Mouse (Mus musculus): ENCODE measurements around the gene Bcr. TPM values are rescaled to one million over a fixed set of nuclear protein-coding genes. Genes with fewer than 3 reads are reported as not detected.

The Bcr gene
- polyA plus RNA-seq, 1 experiment from 2014 or later = 10.8 TPM

DNA sequence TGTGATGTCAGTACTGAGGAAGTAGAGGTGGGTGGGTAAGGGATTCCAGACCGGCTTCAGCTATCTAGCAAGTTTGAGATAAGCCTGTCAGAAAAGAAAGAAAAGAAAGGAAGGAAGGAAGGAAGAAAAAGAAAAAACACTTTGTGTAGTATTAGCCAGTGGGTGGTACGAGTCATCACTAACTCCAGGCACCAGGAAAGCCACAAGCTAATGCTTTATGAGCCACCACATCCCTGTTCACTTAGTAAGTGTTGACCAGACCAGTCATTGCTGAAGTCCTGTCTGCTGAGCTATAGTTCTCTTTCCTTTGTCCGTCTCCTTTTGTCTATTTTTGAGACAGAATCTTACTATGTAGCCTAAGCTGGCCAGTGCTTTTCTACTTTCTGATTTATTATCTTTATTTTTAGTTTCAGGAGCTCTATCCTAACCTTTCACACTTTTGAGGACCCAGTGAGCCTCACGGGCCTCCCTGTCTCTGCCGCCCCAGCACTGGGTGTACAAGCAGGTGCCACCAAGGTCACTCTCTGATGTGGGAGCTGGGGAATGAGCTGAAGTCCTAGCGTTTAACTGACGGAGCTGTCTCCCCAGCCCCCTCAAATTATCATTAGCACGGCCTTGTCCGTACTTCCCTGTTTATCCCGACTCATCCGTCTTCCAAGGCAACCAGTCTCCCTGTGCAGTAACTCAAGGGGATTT lies 10.0 kb downstream of the Bcr start:
- no peak overlapping the region for H3K4me2 ChIP-seq (replicated peaks)

DNA sequence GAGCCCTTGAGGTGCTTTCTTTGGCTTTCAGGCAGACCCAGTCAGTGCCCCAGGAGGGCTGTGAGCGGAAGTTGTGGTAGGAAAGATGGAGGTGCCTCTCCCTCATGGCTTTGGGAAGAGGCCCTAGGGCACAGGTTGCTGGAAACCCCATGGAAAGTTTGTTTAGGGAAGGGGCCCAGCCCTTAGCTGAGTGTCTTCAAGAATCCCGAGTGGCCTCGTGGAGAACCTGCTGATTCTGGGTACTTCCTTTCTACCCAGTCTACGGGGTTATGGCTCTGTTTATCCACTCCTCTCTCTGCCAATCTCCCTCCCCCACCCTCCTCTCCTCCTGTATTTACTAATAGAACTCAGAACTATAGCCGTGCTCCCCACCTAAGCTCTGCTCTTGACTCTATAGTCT lies 15.3 kb downstream of the Bcr start:
- Histone ChIP-seq H3K4me3 (no peak overlapping the region), H3K9me3 (no peaks in the 10 kb centered on the region), H3K27ac (replicated peaks) (no peak overlapping the region), H3K4me1 (peaks cover 16% of the 10 kb centered on the region; the same call in 1 of the 2 replicates), H3K9ac (replicated peaks) (no peak overlapping the region), H3K27me3 (no peaks in the 10 kb centered on the region), H3K36me3 (no peaks in the 10 kb centered on the region; the same call in 1 of the 2 replicates), H3K4me2 (replicated peaks) (no peak overlapping the region)
- no peak for ATAC-seq (ENCODE audit: low FRiP score, low read depth)
- WGBS = 87% methylated on average over 5 of the region's 5 CpGs

More for the DNA sequence above, 10.0 kb downstream of the Bcr start:
- H3K9ac ChIP-seq (replicated peaks) = no peak overlapping the region
- H3K4me1 ChIP-seq = peaks cover 29% of the 10 kb centered on the region
- peaks cover 5% of the 10 kb centered on the region; the same call in 1 of the 2 replicates for H3K36me3 ChIP-seq
- H3K4me3 ChIP-seq = no peak overlapping the region
- no peaks in the 10 kb centered on the region for H3K27me3 ChIP-seq
- no peak overlapping the region for H3K27ac ChIP-seq (replicated peaks)
- no peaks in the 10 kb centered on the region for H3K9me3 ChIP-seq
- no peak for ATAC-seq (ENCODE audit: low FRiP score, low read depth)
- 79% methylated on average over 11 of the region's 11 CpGs for WGBS

DNA sequence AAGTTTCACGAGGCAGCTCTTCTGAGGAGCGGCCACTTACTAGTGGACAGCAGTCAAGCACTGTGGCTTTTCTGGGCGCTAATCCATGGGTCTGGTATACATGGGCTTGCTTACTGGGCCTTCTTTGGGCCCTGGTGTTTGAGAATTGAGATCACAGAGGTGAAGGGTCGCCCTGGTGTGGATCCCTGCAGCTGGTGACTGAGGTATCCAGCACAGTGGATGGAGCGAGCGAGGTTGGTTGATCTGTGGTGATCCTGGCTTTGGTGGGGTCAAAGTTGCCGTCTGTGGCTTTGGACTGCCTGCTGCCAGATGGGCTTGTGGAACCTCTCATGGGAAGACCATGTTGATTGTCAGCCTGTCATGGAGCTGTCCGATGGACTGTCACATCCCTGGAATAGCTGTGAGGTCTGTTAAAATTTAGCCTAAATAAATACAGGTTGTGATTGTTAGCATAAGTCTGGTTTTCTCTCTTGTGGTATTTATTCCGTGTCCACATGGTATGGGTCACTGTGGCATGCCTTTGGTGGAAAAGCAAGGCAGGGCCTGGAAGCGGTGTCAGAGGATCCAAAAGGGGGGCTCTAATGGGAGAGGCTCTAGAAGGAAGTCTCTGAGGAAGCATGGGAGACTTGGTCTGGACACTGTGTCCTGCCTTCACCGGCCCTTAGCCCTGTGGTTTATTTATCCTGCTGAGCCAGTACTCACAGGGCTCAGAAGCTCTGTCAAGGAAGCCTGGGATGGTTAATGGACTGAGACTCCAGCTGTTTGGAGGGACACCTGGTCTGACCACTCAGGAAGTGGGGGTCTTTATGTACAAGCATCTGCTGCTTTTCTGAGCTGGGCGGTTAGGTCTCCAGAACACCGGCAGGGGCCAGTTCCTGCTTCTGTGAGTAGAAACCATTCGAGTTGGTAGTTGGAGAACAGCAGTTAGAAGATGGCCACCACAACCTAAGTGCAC lies 18.1 kb downstream of the Bcr start:
- 81% methylated on average over 14 of the region's 14 CpGs for WGBS
- no peak overlapping the region for H3K4me2 ChIP-seq (replicated peaks)

DNA sequence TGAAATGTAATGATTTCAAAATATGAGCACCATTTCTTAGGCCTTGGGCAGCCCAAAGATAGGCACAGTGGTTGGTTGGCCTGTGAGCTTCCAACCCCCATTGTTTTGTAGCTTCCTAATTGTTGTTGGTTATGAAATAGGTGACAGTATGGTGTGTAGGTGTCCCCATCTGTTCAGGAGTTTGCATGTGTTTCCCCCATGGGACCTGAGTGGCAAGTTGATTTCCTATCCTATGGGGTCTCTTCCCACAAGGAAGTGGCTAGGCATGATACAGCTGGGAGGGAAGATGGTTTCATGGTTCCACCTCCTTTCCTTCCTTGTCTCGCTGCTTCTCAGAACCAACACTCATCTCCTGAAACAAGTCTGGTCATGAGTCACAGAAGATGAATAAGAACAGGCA lies 24.9 kb downstream of the Bcr start:
- no peak overlapping the region for H3K4me2 ChIP-seq (replicated peaks)
- WGBS = 91% methylated on average over 1 of the region's 1 CpGs
- H3K9me3 ChIP-seq = no peaks in the 10 kb centered on the region
- H3K36me3 ChIP-seq = no peaks in the 10 kb centered on the region
- no peaks in the 10 kb centered on the region; the same call in 1 of the 2 replicates for H3K4me1 ChIP-seq
- no peak overlapping the region for H3K27ac ChIP-seq (replicated peaks)
- no peak overlapping the region for H3K4me3 ChIP-seq
- ATAC-seq (ENCODE audit: low FRiP score, low read depth) = no peak
- no peak overlapping the region for H3K9ac ChIP-seq (replicated peaks)
- no peaks in the 10 kb centered on the region for H3K27me3 ChIP-seq

More for the DNA sequence above, 18.1 kb downstream of the Bcr start:
- ATAC-seq (ENCODE audit: low FRiP score, low read depth) = no peak
- no peak overlapping the region for H3K9ac ChIP-seq (replicated peaks)
- H3K9me3 ChIP-seq = no peaks in the 10 kb centered on the region
- H3K4me3 ChIP-seq = no peak overlapping the region
- no peak overlapping the region for H3K27ac ChIP-seq (replicated peaks)
- H3K36me3 ChIP-seq = no peaks in the 10 kb centered on the region
- H3K4me1 ChIP-seq = peaks cover 12% of the 10 kb centered on the region; the same call in 1 of the 2 replicates
- no peaks in the 10 kb centered on the region for H3K27me3 ChIP-seq

DNA sequence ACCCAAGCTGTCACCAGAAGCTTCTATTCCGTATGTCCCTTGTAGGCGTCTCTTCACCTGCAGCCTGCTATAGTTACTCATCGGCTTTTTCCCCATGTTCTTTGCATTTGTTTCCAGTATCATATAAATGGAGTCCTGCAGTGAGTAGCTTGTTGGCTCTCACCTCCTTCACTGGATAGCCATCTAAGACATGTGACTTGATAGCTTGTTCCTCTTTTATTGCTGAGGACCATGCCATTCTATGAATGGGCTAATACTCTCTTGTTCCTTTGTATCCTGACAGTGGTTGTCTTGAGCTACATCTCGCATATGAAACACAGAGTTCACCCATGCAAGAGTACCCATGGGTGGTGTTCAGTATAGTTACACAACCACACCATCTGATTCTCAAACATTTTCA lies 28.1 kb downstream of the Bcr start:
- no peak for ATAC-seq (ENCODE audit: low FRiP score, low read depth)
- Histone ChIP-seq H3K9ac (replicated peaks) (no peak overlapping the region), H3K27ac (replicated peaks) (no peak overlapping the region), H3K4me2 (replicated peaks) (no peak overlapping the region), H3K27me3 (no peaks in the 10 kb centered on the region), H3K36me3 (no peaks in the 10 kb centered on the region), H3K4me1 (peaks cover 8% of the 10 kb centered on the region), H3K9me3 (no peaks in the 10 kb centered on the region), H3K4me3 (no peak overlapping the region)
- WGBS = 90% methylated on average over 4 of the region's 4 CpGs

DNA sequence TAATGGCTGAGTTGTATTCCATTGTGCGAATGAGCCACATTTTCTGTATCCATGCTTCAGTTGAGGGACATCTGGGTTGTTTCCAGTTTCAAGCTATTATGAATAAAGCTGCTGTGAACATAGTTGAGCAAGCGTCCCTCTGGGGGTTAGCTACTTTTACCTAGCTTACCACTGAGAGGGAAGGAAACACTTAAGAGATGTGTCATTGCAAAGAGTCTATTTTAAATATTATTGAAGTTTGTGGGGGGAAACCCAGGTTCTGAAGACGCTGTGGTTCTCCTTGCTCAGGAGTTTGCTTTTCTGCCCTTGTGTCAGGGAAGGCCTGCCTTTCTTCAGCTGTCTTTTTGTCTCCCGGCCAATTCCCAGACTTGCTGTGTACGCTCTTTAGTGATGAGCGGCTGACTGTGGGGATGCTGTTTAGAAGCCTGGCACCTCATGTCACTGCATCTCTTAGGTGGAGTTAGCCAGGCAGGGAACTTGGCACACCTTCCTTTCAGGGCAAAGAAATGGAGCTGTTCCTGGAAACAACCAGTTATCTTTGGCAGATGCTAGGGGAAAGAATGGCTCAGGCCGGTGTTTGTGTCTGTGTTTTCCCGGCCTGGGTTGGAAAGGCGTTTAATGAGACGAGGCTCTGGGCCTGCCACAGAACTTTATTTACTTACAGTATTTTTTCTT lies 31.2 kb downstream of the Bcr start:
- Histone ChIP-seq H3K9ac (replicated peaks) (no peak overlapping the region), H3K36me3 (no peaks in the 10 kb centered on the region), H3K4me3 (no peak overlapping the region), H3K27ac (replicated peaks) (no peak overlapping the region), H3K4me1 (peaks cover 14% of the 10 kb centered on the region), H3K27me3 (no peaks in the 10 kb centered on the region; the same call in 1 of the 2 replicates), H3K4me2 (replicated peaks) (no peak overlapping the region), H3K9me3 (no peaks in the 10 kb centered on the region)
- 86% methylated on average over 10 of the region's 10 CpGs for WGBS
- no peak for ATAC-seq (ENCODE audit: low FRiP score, low read depth)

DNA sequence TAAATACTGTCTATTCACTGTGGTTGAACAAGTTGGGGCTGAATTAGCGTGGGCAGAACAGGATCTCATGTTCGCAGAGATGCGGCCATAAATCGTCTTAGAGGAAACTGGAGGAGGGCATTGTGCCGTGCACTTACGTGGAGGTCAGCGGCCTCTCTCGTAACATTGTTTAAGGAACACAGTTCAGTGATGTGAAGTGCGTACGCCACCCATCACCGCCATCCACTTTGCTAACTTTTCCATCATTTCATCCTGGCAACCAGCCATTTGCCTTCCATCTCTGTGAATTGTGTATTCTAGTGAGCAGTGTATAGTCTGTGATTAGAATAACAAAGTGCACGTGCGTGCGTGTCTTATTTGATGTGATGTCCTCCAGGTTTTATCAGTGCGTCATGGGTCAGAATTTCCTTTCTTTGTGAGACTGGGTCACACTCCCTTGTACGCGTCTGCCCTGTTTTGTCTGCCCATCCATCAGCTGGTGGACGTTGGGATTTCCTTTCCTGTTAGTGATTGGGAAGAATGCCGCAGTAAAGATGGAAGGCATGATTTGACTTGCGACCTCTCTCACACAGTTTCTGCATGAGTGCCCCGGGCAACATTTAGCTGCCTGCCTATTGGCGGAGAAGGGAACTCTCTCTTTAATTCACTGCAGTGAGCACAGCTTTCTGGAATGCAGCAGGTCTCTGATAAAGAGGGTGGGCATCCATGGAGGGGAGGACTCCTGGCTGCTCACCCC lies 33.0 kb downstream of the Bcr start:
- H3K27me3 ChIP-seq = no peaks in the 10 kb centered on the region; the same call in 1 of the 2 replicates
- H3K4me3 ChIP-seq = no peak overlapping the region
- peaks cover 22% of the 10 kb centered on the region for H3K4me1 ChIP-seq
- ATAC-seq (ENCODE audit: low FRiP score, low read depth) = peak; percentile 23; the same call in 1 of the 2 replicates
- H3K27ac ChIP-seq (replicated peaks) = no peak overlapping the region
- no peaks in the 10 kb centered on the region for H3K9me3 ChIP-seq
- 0 out of 2 replicates have a peak overlapping the region, but pooled peaks have one; percentile 5 for H3K4me2 ChIP-seq (replicated peaks)
- WGBS = 63% methylated on average over 22 of the region's 22 CpGs
- no peaks in the 10 kb centered on the region for H3K36me3 ChIP-seq
- H3K9ac ChIP-seq (replicated peaks) = no peak overlapping the region

DNA sequence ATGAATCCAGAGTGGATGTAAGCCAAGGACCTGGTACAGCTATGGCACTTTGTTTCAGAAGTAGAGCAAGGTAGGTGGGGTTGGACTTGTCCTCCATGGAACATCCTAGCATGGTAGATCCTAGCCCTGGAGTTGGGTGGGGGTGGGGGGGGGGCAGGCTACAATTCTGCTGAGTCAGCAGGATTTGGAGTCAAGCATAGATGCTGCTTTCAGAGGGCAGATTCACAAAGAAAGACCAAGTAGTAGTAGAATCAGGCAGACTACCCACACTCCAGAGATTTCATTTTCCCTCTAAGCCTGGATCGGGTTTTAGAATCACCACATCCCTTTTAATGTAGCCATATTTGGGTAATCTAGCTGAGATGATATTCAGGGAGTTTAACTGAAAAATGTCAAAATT lies 33.9 kb downstream of the Bcr start:
- Histone ChIP-seq H3K9me3 (no peaks in the 10 kb centered on the region), H3K4me3 (no peak overlapping the region), H3K9ac (replicated peaks) (no peak overlapping the region), H3K27me3 (no peaks in the 10 kb centered on the region; the same call in 1 of the 2 replicates), H3K36me3 (no peaks in the 10 kb centered on the region), H3K27ac (replicated peaks) (no peak overlapping the region), H3K4me2 (replicated peaks) (no peak overlapping the region), H3K4me1 (peaks cover 29% of the 10 kb centered on the region)
- 96% methylated on average over 1 of the region's 1 CpGs for WGBS
- ATAC-seq (ENCODE audit: low FRiP score, low read depth) = no peak

DNA sequence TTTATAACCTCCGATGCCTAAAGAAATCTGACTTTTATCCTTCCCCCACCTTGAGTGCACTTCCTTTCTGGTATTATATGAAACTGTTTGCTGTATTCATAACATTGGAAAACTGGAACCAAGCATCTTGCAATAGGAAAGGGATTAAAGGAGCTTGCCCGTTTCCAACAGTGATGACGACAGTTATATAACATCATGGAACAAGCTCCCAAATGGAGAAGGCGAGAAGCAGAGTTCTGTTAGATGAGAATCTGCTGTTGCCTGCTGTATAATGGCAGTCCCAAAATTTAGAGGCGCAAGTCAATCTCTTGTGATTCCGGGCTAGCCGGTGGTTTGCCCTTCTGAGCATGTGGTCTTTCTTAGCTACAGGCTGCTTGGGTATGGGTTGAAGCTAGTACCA lies 34.8 kb downstream of the Bcr start:
- peaks cover 29% of the 10 kb centered on the region for H3K4me1 ChIP-seq
- 94% methylated on average over 7 of the region's 7 CpGs for WGBS
- ATAC-seq (ENCODE audit: low FRiP score, low read depth) = no peak

DNA sequence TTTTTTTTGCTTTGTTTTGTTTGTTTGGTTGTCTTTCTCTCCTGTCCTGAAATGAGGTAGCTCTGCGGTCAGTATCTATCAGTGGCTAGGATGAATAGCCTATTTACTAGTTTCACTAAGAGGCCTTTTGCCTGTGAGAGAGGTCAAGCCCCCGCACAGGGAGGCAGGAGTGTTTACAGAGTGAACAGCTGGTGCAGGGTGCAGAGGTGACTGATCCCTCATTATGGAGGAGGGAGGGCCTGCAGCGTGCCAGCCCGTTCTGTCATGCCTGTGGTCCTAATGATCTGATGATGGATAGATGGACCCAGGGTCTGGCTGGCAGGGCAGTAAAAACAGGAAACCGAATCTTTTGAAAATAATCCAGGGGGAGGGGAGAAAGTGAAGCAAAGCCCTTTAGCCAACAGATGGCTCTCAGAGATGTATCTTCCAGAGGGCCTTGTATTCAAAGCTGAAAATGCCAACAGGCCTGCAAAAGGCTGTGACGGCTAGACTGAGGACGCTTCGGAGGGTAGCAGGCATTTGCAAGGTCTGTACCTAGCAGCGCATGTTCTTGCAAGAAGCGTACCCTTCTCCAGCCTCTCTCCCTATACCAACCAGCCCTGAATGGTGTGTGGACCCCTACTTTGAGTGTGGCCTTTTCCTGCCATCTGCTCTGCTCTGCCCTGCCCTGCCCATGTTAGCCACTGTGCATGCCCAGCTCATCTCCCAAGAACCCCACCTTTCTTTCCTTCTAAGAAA lies 38.2 kb downstream of the Bcr start:
- H3K4me3 ChIP-seq = no peak overlapping the region
- no peaks in the 10 kb centered on the region for H3K36me3 ChIP-seq
- H3K27me3 ChIP-seq = no peaks in the 10 kb centered on the region; the same call in 1 of the 2 replicates
- peak overlapping the region; percentile 56 for H3K27ac ChIP-seq (replicated peaks)
- WGBS = 31% methylated on average over 10 of the region's 10 CpGs
- no peak overlapping the region for H3K4me2 ChIP-seq (replicated peaks)
- H3K4me1 ChIP-seq = peaks cover 25% of the 10 kb centered on the region
- no peak overlapping the region for H3K9ac ChIP-seq (replicated peaks)
- ATAC-seq (ENCODE audit: low FRiP score, low read depth) = peak; percentile 85
- no peaks in the 10 kb centered on the region for H3K9me3 ChIP-seq

More for the DNA sequence above, 34.8 kb downstream of the Bcr start:
- no peaks in the 10 kb centered on the region; the same call in 1 of the 2 replicates for H3K27me3 ChIP-seq
- no peaks in the 10 kb centered on the region for H3K9me3 ChIP-seq
- H3K4me2 ChIP-seq (replicated peaks) = no peak overlapping the region
- no peak overlapping the region for H3K4me3 ChIP-seq
- H3K9ac ChIP-seq (replicated peaks) = no peak overlapping the region
- H3K27ac ChIP-seq (replicated peaks) = no peak overlapping the region
- H3K36me3 ChIP-seq = no peaks in the 10 kb centered on the region

DNA sequence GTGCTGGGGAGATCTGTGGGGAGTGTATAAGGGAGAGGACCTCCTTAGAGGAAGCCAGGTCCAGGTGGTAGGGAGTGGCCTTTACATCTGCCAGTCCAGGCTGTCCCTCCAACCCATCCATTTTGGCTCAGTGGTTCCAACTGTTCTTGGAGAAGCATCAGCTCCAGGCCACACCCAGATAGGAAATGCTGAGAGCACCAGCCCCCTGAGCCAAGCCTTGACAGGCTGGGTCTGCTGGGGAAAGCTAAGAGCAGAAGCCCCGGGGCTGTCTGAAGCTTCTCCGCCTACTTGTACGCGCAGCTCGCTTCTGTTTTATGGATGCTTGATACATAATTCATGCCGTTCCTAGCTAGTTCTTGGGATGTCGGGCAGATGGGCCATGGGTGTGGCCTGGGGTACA lies 39.9 kb downstream of the Bcr start:
- no peaks in the 10 kb centered on the region for H3K27me3 ChIP-seq
- H3K4me3 ChIP-seq = no peak overlapping the region
- WGBS = 77% methylated on average over 7 of the region's 7 CpGs
- H3K9ac ChIP-seq (replicated peaks) = no peak overlapping the region
- H3K27ac ChIP-seq (replicated peaks) = no peak overlapping the region
- H3K9me3 ChIP-seq = no peaks in the 10 kb centered on the region
- no peak overlapping the region for H3K4me2 ChIP-seq (replicated peaks)
- no peak for ATAC-seq (ENCODE audit: low FRiP score, low read depth)
- no peaks in the 10 kb centered on the region for H3K36me3 ChIP-seq
- peaks cover 36% of the 10 kb centered on the region for H3K4me1 ChIP-seq

Measured in midbrain, embryonic 12.5 days (tissue).